Mouse (Mus musculus): ENCODE measurements around the gene Rnpep.

DNA sequence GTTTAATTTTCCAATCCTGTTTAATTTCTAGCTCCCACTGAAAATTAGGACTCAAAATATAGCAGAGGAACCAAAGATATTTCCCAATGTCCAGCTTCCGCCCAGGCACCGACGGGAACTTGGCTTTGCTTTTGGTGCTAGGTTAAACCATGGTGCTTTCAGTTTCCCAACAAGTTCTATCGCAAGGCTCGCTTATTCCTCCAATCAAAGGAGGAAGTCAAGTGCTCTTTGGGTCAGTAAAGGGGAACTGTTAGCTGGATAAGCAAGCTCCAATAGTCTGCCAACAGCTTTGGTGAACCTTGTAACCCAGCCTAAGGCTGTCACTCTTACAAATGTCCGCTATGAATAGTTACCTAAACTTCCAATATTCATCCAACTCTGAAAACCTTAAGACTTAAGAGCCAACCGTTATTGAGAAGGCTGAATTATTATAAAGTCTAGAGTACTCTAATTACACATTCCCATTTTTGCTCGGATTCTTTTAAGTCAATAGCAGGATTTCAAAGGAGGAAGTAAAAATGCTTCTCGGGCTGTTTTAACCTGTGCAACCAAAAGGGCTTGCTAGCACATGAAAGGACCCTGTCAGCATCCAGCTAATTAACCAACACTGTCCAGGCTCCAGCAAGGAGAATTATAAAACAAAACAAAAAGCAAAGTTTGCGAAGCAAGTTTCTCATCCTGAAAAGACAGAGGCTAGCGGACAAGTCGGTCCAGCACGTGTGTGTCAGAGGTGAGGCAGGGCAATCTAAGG is 1.2 kb downstream of the Rnpep start:
- no peak for TF ChIP-seq CTCF (conservative IDR thresholded peaks at IDR 0.05; ENCODE audit: low read length)
- TF ChIP-seq NANOG (IDR thresholded peaks at IDR 0.05; ENCODE audit: borderline replicate concordance, low read length): no peak
